Mouse (Mus musculus) testis, postnatal 14 days (tissue): ENCODE results near the gene Armc10.
"Not testable (repeated sequence)": the region's sequence is repeated elsewhere in the genome, so short reads cannot be mapped to it uniquely, and the experiment has no call there.

Experiments used
- DNase-seq: peaks from one replicate; pipeline ENCODE4 v3.0.0; 2021; ENCODE audit warnings: low spot score

Armc10 gene

GRCm38 (mm10) chr5:21702873-21703475, 57.4 kb downstream of the Armc10 start:
- DNase-seq: no peak

- peak; percentile 52 for DNase-seq
These were observed 58.1 kb downstream of the Armc10 start for GRCm38 (mm10) chr5:21703708-21704107.

GRCm38 (mm10) chr5:21706546-21706945, 60.9 kb downstream of the Armc10 start:
- no peak for DNase-seq

GRCm38 (mm10) chr5:21708011-21708410, 62.4 kb downstream of the Armc10 start:
- not testable (repeated sequence) for DNase-seq
